Mouse (Mus musculus) liver, embryonic 14.5 days (tissue): ENCODE data around the gene Ly6g6c.

Source experiments
- CTCF ChIP-seq: IDR thresholded peaks from 2 replicates; pipeline ENCODE4 v1.5.1; 2016; ENCODE audit warnings: antibody characterized with exemption, low read depth, control low read depth
- EP300 ChIP-seq: IDR thresholded peaks from 2 replicates; pipeline ENCODE4 v1.6.1; 2016; ENCODE audit warnings: antibody characterized with exemption, low read depth

GRCm38 (mm10) chr17:35022541-35023060, 42.6 kb upstream of the Ly6g6c start:
- no peak for TF ChIP-seq CTCF
- no peak for TF ChIP-seq EP300
